In the genomic region with DNA sequence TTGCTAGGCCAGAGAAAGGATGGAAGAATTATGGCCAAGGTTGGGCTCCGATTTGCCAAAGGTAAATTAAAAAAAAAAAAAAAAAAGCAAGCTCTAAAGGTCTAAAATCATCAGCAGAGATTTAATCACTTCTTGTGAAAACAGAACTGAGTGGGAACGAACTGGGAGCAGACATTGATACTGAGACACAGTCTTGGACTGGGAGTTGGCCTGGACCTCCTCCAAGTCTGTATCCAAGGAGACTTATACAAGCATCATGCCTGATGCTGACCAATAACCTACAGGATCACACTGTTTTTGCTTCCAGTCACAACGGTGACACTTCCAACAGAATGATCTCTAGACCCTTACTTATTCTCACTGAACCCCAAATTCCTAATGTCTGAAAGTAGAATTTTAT, we compare ENCODE assay signal across 26 mouse cellular contexts.
DNase-seq lines count a peak whose midpoint lies in the region; ATAC-seq and TF ChIP-seq lines count a peak whose summit lies in the region.
"Had no signal": no experiment of that assay in that cellular context is flagged by ENCODE, and none has a peak within 500 bp of the region (broad histone marks: within the 10 kb centered on the region; RNA-seq: fewer than 3 reads in every experiment).

No protein-coding gene starts in this region.

- 68% methylated on average over 3 of the region's 3 CpGs for WGBS in hindbrain, embryonic 14.5 days
- 89% methylated on average over 3 of the region's 3 CpGs for WGBS in hindbrain, embryonic 11.5 days
- WGBS in limb, embryonic 14.5 days = 41% methylated on average over 3 of the region's 3 CpGs
- 86% methylated on average over 3 of the region's 3 CpGs for whole genome bisulfite sequencing in limb, embryonic 10.5 days

- no peak overlapping the region for H3K4me3 ChIP-seq in hindbrain, embryonic 14.5 days (replicated peaks; ENCODE audit: low read length)
- H3K4me3 ChIP-seq in hindbrain, embryonic 11.5 days (ENCODE audit: low read depth, low read length) = no peak overlapping the region
- no peak overlapping the region for H3K4me3 ChIP-seq in limb, embryonic 14.5 days (replicated peaks; ENCODE audit: low read length)
- H3K4me3 ChIP-seq in limb, embryonic 10.5 days = no peak overlapping the region
- H3K4me3 ChIP-seq: embryonic facial prominence, embryonic 13.5 days; erythroblast, embryonic 14.5 days; heart, embryonic 12.5 days; limb, embryonic 13.5 days; liver, embryonic 13.5 days; megakaryocyte, embryonic 14.5 days had no signal

- no peak for TF ChIP-seq POLR2A in limb, embryonic 14.5 days (IDR thresholded peaks at IDR 0.05; ENCODE audit: borderline replicate concordance, extremely low read depth, insufficient read depth, insufficient read length)

- no peak overlapping the region for H3K4me2 ChIP-seq in hindbrain, embryonic 14.5 days (replicated peaks)
- no peak overlapping the region for H3K4me2 ChIP-seq in hindbrain, embryonic 11.5 days (replicated peaks; ENCODE audit: low read depth, low read length)
- no peak overlapping the region for H3K4me2 ChIP-seq in limb, embryonic 14.5 days (replicated peaks; ENCODE audit: low read depth, low read length, severe bottlenecking)
- H3K4me2 ChIP-seq: embryonic facial prominence, embryonic 13.5 days; limb, embryonic 13.5 days; liver, embryonic 13.5 days had no signal

- peak; percentile 47 to 50 for DNase-seq in cerebellum, postnatal 14 days
- no peak for DNase-seq in cerebellum, adult 9-10 months
- peak; percentile 53 for DNase-seq in hindbrain, embryonic 14.5 days (ENCODE audit: low spot score)
- no peak for DNase-seq in hindbrain, embryonic 11.5 days (ENCODE audit: low spot score)
- peak; percentile 12 for DNase-seq in limb, embryonic 14.5 days (ENCODE audit: low spot score)
- DNase-seq in limb, embryonic 10.5 days (ENCODE audit: low spot score) = no peak
- peak; percentile 36 for DNase-seq in brain, adult 2 months (ENCODE audit: low read depth, low spot score)
- DNase-seq in kidney, postnatal 36 days = no peak
- DNase-seq: adrenal gland, postnatal 14 days; cerebellum, postnatal 25 days; gastrocnemius, postnatal 10 days; heart, postnatal 14 days; kidney, adult 18-20 months; liver, embryonic 13.5 days; lung, adult 2 months; lung, postnatal 36 days; thymus, adult 2 months; thymus, postnatal 4 days had no signal

- no peaks in the 10 kb centered on the region for H3K36me3 ChIP-seq in hindbrain, embryonic 14.5 days (replicated peaks; ENCODE audit: control insufficient read depth, insufficient read depth)
- H3K36me3 ChIP-seq in hindbrain, embryonic 11.5 days (ENCODE audit: control insufficient read depth, insufficient read depth, low read length) = no peaks in the 10 kb centered on the region
- no peaks in the 10 kb centered on the region for H3K36me3 ChIP-seq in limb, embryonic 14.5 days (ENCODE audit: control insufficient read depth, insufficient read depth, low read length)
- H3K36me3 ChIP-seq in limb, embryonic 10.5 days = no peaks in the 10 kb centered on the region
- H3K36me3 ChIP-seq: embryonic facial prominence, embryonic 13.5 days; heart, embryonic 12.5 days; limb, embryonic 13.5 days; liver, embryonic 13.5 days had no signal

- no peak overlapping the region for H3K9ac ChIP-seq in hindbrain, embryonic 14.5 days
- H3K9ac ChIP-seq in hindbrain, embryonic 11.5 days (ENCODE audit: low read depth, low read length) = no peak overlapping the region
- H3K9ac ChIP-seq in limb, embryonic 14.5 days (ENCODE audit: low read depth, low read length, severe bottlenecking) = no peak overlapping the region
- H3K9ac ChIP-seq: embryonic facial prominence, embryonic 13.5 days; heart, embryonic 12.5 days; limb, embryonic 13.5 days; liver, embryonic 13.5 days had no signal

- no peak overlapping the region for H3K27ac ChIP-seq in hindbrain, embryonic 14.5 days
- H3K27ac ChIP-seq in hindbrain, embryonic 11.5 days (ENCODE audit: low read depth, low read length) = no peak overlapping the region
- no peak overlapping the region for H3K27ac ChIP-seq in limb, embryonic 14.5 days (replicated peaks; ENCODE audit: low read depth, low read length)
- no peak overlapping the region for H3K27ac ChIP-seq in limb, embryonic 10.5 days
- H3K27ac ChIP-seq: embryonic facial prominence, embryonic 13.5 days; limb, embryonic 13.5 days; liver, embryonic 13.5 days; stomach, postnatal 0 days had no signal

- H3K9me3 ChIP-seq in hindbrain, embryonic 14.5 days (ENCODE audit: control insufficient read depth, low read length) = no peaks in the 10 kb centered on the region
- no peaks in the 10 kb centered on the region for H3K9me3 ChIP-seq in hindbrain, embryonic 11.5 days (ENCODE audit: control insufficient read depth, low read length)
- H3K9me3 ChIP-seq in limb, embryonic 14.5 days (ENCODE audit: control insufficient read depth, low read length) = no peaks in the 10 kb centered on the region
- no peaks in the 10 kb centered on the region for H3K9me3 ChIP-seq in limb, embryonic 10.5 days (replicated peaks)
- H3K9me3 ChIP-seq: embryonic facial prominence, embryonic 13.5 days; heart, embryonic 12.5 days; limb, embryonic 13.5 days; liver, embryonic 13.5 days; megakaryocyte, embryonic 14.5 days had no signal

- no peaks in the 10 kb centered on the region for H3K27me3 ChIP-seq in hindbrain, embryonic 14.5 days (ENCODE audit: control insufficient read depth, insufficient read depth, low read length)
- no peaks in the 10 kb centered on the region for H3K27me3 ChIP-seq in hindbrain, embryonic 11.5 days (ENCODE audit: control insufficient read depth, insufficient read depth, low read length)
- H3K27me3 ChIP-seq in limb, embryonic 14.5 days (ENCODE audit: control insufficient read depth, insufficient read depth, low read length) = no peaks in the 10 kb centered on the region
- no peaks in the 10 kb centered on the region for H3K27me3 ChIP-seq in limb, embryonic 10.5 days (ENCODE audit: low read depth, poor library complexity, severe bottlenecking)
- H3K27me3 ChIP-seq: embryonic facial prominence, embryonic 13.5 days; heart, embryonic 12.5 days; limb, embryonic 13.5 days; liver, embryonic 13.5 days; megakaryocyte, embryonic 14.5 days had no signal

- H3K4me1 ChIP-seq in hindbrain, embryonic 14.5 days (replicated peaks; ENCODE audit: control insufficient read depth, insufficient read depth, low read length) = no peaks in the 10 kb centered on the region
- H3K4me1 ChIP-seq in hindbrain, embryonic 11.5 days (replicated peaks; ENCODE audit: control insufficient read depth, insufficient read depth, low read length) = no peaks in the 10 kb centered on the region
- no peaks in the 10 kb centered on the region for H3K4me1 ChIP-seq in limb, embryonic 14.5 days (ENCODE audit: control insufficient read depth, insufficient read depth, low read length)
- peaks cover 18% of the 10 kb centered on the region for H3K4me1 ChIP-seq in limb, embryonic 10.5 days
- H3K4me1 ChIP-seq: embryonic facial prominence, embryonic 13.5 days; liver, embryonic 13.5 days; megakaryocyte, embryonic 14.5 days had no signal

- peak; percentile 45; the same call in 1 of the 2 replicates for ATAC-seq in hindbrain, embryonic 14.5 days (ENCODE audit: low FRiP score)
- no peak for ATAC-seq in hindbrain, embryonic 11.5 days (ENCODE audit: low FRiP score)
- no peak for ATAC-seq in limb, embryonic 14.5 days (ENCODE audit: low FRiP score, low read depth)
- ATAC-seq: inflammation-experienced regulatory T-cells, adult 6 months; midbrain, embryonic 16.5 days had no signal

Comparison
In these comparisons a context has a peak if more than half of its experiments do, and no peak if none do; other contexts are left out.
1. DNase-seq: peak in cerebellum, postnatal 14 days (2 of 2), hindbrain, embryonic 14.5 days (single experiment), limb, embryonic 14.5 days (single experiment) and brain, adult 2 months (single experiment); none in cerebellum, adult 9-10 months (single experiment), hindbrain, embryonic 11.5 days (single experiment), limb, embryonic 10.5 days (single experiment) and kidney, postnatal 36 days (0 of 2).